Mouse (Mus musculus) midbrain, embryonic 11.5 days (tissue): ENCODE measurements around the gene Lst1. TPM values are rescaled to one million over a fixed set of nuclear protein-coding genes. Genes with fewer than 3 reads are reported as not detected.
"Not testable (repeated sequence)": the region's sequence is repeated elsewhere in the genome, so short reads cannot be mapped to it uniquely, and the experiment has no call there.

Experiments used
- ATAC-seq: fragments of 200-750 bp; cut with Nextera tagmentation; 2 replicates; pipeline ENCODE4 v1.8.0; 2017; ENCODE audit warnings: moderate TSS enrichment, moderate library complexity; ENCODE audit not compliant: low FRiP score
- DNase-seq: peaks from one replicate; pipeline ENCODE4 v3.0.0; 2015; ENCODE audit warnings: low spot score; ENCODE audit errors: missing footprints
- H3K27ac ChIP-seq: fragments of 300-500 bp; sonication (generic); 2 replicates; pipeline ENCODE4 v1.5.1; 2014; ENCODE audit warnings: low read depth, low read length
- H3K27me3 ChIP-seq: fragments of 300-500 bp; sonication (generic); 2 replicates; pipeline ENCODE4 v1.6.1; 2014; ENCODE audit warnings: mild to moderate bottlenecking, low read length, moderate library complexity, mixed read lengths; ENCODE audit not compliant: control insufficient read depth, insufficient read depth
- H3K36me3 ChIP-seq: fragments of 300-500 bp; sonication (generic); 2 replicates; pipeline ENCODE4 v1.6.1; 2014; ENCODE audit warnings: mild to moderate bottlenecking, low read length, moderate library complexity, mixed read lengths; ENCODE audit not compliant: control insufficient read depth, insufficient read depth
- H3K4me1 ChIP-seq: fragments of 300-500 bp; sonication (generic); 2 replicates; pipeline ENCODE4 v1.6.1; 2014; ENCODE audit warnings: low read length; ENCODE audit not compliant: control insufficient read depth, insufficient read depth
- H3K4me2 ChIP-seq: fragments of 300-500 bp; sonication (generic); 2 replicates; pipeline ENCODE4 v1.6.1; 2014; ENCODE audit warnings: mild to moderate bottlenecking, moderate library complexity
- H3K4me3 ChIP-seq: fragments of 300-500 bp; sonication (generic); 2 replicates; pipeline ENCODE4 v1.5.1; 2014; ENCODE audit warnings: low read depth, low read length
- H3K9ac ChIP-seq: fragments of 300-500 bp; sonication (generic); 2 replicates; pipeline ENCODE4 v1.6.1; 2014; ENCODE audit warnings: low read length
- H3K9me3 ChIP-seq: fragments of 300-500 bp; sonication (generic); 2 replicates; pipeline ENCODE4 v1.6.1; 2016; ENCODE audit warnings: low read length; ENCODE audit not compliant: control insufficient read depth
- WGBS: fragments of 180-500 bp; shearing (Covaris S2); extraction: QIAGEN DNeasy Blood & Tissue Kit; methylation state at CpG from one replicate; pipeline ENCODE4 v1.1.7; 2014; 5-methylcytosine and 5-hydroxymethylcytosine counted together
- polyA plus RNA-seq: library from polyadenylated mRNA; unstranded; fragments of >200 nt; fragmentation: Nextera tagmentation; extraction: Ambion mirVana; gene quantifications from 2 replicates; pipeline ENCODE4 v1.2.1, GENCODE M21; 2014

The Lst1 gene
- 7.8 and 10.2 TPM in 2 replicates for polyA plus RNA-seq

DNA sequence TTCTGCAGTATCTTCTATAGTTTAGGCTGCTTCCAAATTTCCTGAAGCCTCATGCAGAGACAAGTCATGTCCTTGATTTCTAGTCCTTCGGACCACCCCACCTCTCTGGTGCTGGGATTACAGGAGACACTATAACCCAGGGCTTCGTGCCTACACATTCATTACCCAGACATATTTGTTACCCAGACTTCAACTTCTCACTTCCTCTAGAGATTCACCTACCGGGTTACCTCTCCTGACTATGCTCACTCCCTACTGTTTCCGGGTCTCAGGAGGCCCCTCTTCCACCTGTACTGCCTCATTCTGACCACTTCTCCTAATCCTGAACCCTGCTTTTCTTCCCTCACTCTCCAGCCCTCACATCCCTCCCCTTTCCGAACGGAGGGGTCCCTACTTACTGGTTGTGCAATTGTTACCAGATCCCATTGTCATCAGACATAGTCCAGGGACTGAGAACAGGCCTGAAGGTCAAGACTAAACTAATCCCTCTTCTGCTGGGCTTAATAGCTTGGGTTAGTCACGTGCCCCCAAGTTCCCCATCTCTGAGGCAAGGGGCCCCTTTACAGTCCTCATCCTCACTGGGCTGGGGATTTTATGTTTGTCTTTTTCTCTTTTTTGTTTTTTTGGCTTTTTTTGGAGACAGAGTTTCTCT, at the start of gene Lst1:
Gene Lst1 (minus strand): TSS at position 481 of the 652 bp plus-strand sequence.
- WGBS = 68% methylated on average over 7 of the region's 7 CpGs
- Histone ChIP-seq H3K4me1 (peaks cover 6% of the 10 kb centered on the region; the same call in 1 of the 2 replicates), H3K9ac (no peak within 1 kb of the TSS), H3K36me3 (no peaks in the 10 kb centered on the region), H3K27ac (no peak within 1 kb of the TSS), H3K27me3 (no peaks in the 10 kb centered on the region), H3K4me2 (no peak within 1 kb of the TSS), H3K4me3 (no peak within 1 kb of the TSS), H3K9me3 (no peaks in the 10 kb centered on the region)
- ATAC-seq (no peak), DNase-seq (no peak)

DNA sequence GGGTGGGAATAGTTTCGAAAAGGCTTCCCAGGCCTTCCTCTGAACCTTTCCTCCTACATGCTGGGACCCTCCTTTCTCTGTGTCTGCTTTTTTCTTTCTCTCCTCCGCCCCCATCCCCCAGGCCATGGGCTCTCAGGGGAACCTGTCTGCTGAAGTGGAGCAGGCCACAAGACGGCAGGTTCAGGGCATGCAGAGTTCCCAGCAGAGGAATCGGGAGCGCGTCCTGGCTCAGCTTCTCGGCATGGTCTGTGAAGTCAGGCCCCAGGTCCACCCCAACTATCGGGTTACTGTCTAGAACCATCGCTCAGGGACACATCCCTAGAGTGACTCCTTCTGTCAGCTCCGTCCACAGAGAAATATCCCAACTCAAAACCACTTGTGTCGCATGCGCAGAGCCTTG, 49.3 kb upstream of the Lst1 start:
- 84% methylated on average over 12 of the region's 12 CpGs for WGBS
- Histone ChIP-seq H3K27ac (no peak overlapping the region), H3K4me3 (no peak overlapping the region), H3K4me1 (peaks cover 15% of the 10 kb centered on the region), H3K9me3 (no peaks in the 10 kb centered on the region), H3K27me3 (no peaks in the 10 kb centered on the region), H3K9ac (no peak overlapping the region), H3K4me2 (no peak overlapping the region), H3K36me3 (no peaks in the 10 kb centered on the region)
- DNase-seq (no peak), ATAC-seq (no peak)

DNA sequence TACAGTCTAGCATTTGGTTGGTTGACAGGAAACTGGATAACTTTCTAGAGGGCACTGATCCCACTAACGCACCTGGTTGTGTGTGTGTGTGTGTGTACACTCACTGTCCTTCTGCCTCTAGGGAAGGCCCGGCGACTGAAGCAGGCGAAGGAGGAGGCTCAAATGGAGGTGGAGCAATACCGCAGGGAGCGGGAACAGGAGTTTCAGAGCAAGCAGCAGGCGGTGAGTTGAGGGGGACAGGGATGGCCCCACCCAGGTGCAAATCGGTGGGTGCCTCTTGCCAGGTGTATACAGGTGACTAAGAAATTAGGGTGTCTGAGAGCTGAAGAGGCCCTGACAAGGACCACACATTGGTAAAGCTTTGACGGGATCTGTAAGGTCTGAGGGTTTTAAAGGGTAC, 48.8 kb upstream of the Lst1 start:
- Histone ChIP-seq H3K4me1 (peaks cover 15% of the 10 kb centered on the region), H3K4me2 (no peak overlapping the region; the same call in 1 of the 2 replicates)

DNA sequence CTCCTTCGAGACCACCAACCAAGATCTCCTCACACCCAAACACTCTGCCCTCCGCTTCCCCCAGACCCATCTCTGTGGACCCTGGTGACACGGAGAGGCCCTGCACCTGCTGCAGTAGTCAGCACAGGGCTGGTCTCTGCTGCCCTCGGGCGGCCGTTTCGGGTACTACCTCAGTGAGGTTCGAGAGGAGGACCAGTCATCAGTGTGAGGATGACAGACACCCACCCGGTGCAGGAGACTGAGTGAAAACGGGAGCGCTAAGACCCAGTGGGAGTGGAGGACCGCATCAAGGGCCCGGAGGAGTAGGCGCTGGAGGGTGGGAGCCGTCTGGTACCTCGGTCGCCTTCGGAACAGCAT, 48.1 kb upstream of the Lst1 start:
- no peaks in the 10 kb centered on the region for H3K27me3 ChIP-seq
- WGBS = 1% methylated on average over 18 of the region's 18 CpGs
- no peaks in the 10 kb centered on the region for H3K9me3 ChIP-seq
- peak overlapping the region; percentile 85 for H3K27ac ChIP-seq
- DNase-seq (peak; percentile 100), ATAC-seq (peak; percentile 80)
- H3K4me2 ChIP-seq = peak overlapping the region; percentile 75
- no peaks in the 10 kb centered on the region; the same call in 1 of the 2 replicates for H3K36me3 ChIP-seq
- peaks cover 18% of the 10 kb centered on the region for H3K4me1 ChIP-seq
- peak overlapping the region; percentile 61 for H3K4me3 ChIP-seq
- peak overlapping the region; percentile 91 for H3K9ac ChIP-seq

More for the DNA sequence above, 48.8 kb upstream of the Lst1 start:
- DNase-seq (no peak), ATAC-seq (no peak)
- H3K27me3 ChIP-seq = no peaks in the 10 kb centered on the region
- no peak overlapping the region for H3K27ac ChIP-seq
- no peaks in the 10 kb centered on the region for H3K9me3 ChIP-seq
- peak overlapping the region; percentile 61; the same call in 1 of the 2 replicates for H3K4me3 ChIP-seq
- WGBS = 73% methylated on average over 9 of the region's 9 CpGs
- no peaks in the 10 kb centered on the region for H3K36me3 ChIP-seq
- no peak overlapping the region for H3K9ac ChIP-seq

DNA sequence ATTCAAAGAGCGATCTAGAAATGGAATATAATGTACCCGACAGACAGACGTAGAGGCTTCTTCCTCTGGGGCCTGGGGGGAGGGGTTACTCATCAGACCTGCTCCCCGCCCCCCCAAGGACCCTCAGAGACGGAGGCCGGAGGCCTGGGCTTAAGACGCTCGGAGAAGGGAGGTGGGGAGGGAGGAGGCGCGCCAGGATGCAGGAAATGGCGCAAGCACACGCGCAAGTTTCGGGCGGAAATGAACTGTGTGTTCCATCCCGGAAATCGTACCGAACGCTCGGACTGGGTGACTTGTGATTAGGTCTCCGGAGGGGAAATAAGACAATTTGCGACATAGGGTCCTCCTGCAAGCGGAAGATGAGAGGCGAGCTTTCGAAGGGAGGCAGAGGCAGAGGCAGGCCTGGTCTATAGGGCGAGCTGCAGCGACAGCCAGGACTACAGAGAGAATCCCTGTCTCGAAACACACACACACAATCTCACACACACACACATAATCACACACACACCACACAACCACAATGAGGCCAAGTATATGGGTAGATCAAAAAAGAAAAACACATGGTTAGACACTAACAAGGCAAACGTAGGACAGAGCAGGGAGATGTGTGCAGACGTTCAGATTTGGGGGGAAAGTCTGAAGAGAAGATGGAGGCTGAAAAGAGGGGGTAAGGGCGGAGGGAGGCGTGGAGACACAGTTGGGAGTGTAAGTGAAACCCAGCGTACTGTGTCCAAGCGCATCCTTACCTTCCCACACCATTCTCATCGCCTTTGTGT, 47.6 kb upstream of the Lst1 start, which contains the start of gene Nfkbil1:
Gene Nfkbil1 (minus strand): TSS at position 179 of the 776 bp plus-strand sequence.
- peak within 1 kb of the TSS; percentile 61 for H3K4me3 ChIP-seq
- peak; percentile 76 for ATAC-seq
- peak within 1 kb of the TSS; percentile 75 for H3K4me2 ChIP-seq
- H3K4me1 ChIP-seq = peaks cover 17% of the 10 kb centered on the region
- peak; percentile 98 for DNase-seq
- H3K9me3 ChIP-seq = no peaks in the 10 kb centered on the region
- H3K27me3 ChIP-seq = no peaks in the 10 kb centered on the region
- H3K9ac ChIP-seq = peak within 1 kb of the TSS; percentile 91
- peaks cover 4% of the 10 kb centered on the region; the same call in 1 of the 2 replicates for H3K36me3 ChIP-seq
- peak within 1 kb of the TSS; percentile 85 for H3K27ac ChIP-seq
- under 1% methylated on average over 35 of the region's 35 CpGs for WGBS

DNA sequence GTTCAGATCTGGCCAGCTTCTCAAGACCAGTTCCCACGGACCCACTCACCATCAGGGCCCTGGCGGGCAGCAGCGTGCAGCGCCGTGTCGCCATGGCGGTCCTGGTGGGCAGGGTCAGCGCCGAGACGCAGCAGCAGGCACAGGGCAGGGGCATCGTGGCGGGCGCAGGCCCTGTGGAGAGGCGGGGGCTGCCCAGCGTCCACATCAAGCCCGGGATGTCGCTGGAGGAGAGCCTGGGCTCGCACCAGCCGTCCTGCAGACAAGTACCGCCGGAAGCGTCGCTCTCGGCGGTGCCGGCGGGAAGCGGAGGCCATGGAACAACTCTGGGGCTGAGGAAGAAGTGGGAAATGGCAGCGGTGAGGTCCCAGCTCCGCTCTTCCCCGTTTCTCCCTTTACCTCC, 46.7 kb upstream of the Lst1 start:
- Histone ChIP-seq H3K9ac (peak overlapping the region; percentile 91), H3K4me3 (peak overlapping the region; percentile 61), H3K4me2 (peak overlapping the region; percentile 75), H3K4me1 (peaks cover 9% of the 10 kb centered on the region; the same call in 1 of the 2 replicates), H3K27me3 (no peaks in the 10 kb centered on the region), H3K27ac (peak overlapping the region; percentile 85), H3K9me3 (no peaks in the 10 kb centered on the region), H3K36me3 (peaks cover 6% of the 10 kb centered on the region; the same call in 1 of the 2 replicates)
- DNase-seq (peak; percentile 94), ATAC-seq (peak; percentile 5; the same call in 1 of the 2 replicates)
- WGBS = 10% methylated on average over 31 of the region's 31 CpGs

DNA sequence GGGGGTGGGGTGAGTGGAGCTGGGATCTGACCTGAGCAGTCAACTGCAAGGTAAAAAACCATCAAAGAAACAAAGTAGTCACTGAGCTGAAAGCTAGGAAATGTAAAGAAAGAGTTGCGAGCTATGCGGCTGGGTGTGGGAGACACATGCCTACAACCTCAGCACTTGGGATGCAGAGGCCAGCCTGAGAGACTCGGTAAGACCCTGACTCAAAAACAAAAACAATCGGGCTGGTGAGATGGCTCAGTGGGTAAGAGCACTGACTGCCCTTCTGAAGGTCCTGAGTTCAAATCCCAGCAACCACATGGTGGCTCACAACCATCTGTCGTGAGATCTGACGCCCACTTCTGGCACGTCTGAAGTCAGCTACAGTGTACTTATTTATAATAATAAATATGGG, 45.9 kb upstream of the Lst1 start:
- not testable (repeated sequence) for H3K4me2 ChIP-seq, H3K9me3 ChIP-seq, H3K27ac ChIP-seq, H3K4me1 ChIP-seq, H3K4me3 ChIP-seq, H3K36me3 ChIP-seq, H3K9ac ChIP-seq, H3K27me3 ChIP-seq, DNase-seq, ATAC-seq
- WGBS = 90% methylated on average over 7 of the region's 7 CpGs

DNA sequence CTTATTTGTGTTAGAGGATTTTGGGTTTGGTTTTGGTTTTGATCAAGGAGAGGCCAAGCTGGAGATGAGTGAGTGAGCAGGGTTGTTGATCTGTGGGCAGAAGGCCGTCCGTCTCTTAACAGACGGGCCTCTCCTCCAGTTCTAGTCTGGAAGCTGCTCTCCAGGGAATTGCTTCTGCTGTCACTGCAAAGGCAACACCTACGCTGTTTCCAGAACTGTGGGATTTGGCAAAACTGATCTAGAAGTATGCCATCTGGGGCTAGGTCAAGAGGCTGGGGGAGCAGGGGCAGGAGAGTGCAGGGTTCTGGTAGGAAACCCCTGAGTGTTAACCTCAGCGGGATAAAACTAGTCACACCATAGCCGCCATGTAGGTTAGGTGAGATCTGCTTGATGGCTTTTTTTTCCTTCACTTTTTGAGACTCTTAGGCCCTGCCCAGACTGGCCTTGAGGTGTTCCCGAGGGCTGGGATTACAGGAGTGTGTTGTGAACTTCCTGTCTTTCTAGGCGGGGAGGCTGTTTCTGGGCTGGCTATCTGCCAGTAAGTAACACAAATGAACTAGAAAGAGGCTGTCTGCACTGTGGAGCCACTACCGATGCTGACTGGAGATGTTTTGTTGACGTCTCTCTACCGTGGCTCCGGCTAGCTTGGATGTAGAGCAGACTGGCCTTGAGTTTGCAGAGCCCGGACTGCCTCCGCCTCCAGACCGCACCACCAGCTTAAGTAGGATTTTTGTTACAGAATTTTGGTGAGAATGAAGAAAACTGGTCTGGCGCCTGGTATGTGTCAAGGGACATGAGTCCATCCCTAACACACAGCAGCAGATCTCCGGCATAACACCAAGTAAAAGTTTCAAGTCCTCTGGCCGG, 45.1 kb upstream of the Lst1 start, which contains the start of gene Atp6v1g2:
Gene Atp6v1g2 (plus strand): TSS at position 547 of the 867 bp plus-strand sequence.
- H3K36me3 ChIP-seq = peaks cover 6% of the 10 kb centered on the region
- H3K4me1 ChIP-seq = peaks cover 9% of the 10 kb centered on the region; the same call in 1 of the 2 replicates
- H3K9me3 ChIP-seq = no peaks in the 10 kb centered on the region
- no peak for ATAC-seq
- no peaks in the 10 kb centered on the region for H3K27me3 ChIP-seq
- WGBS = 91% methylated on average over 18 of the region's 18 CpGs
- no peak for DNase-seq
- peak within 1 kb of the TSS; percentile 75 for H3K4me2 ChIP-seq
- no peak within 1 kb of the TSS for H3K27ac ChIP-seq
- H3K9ac ChIP-seq = peak within 1 kb of the TSS; percentile 91; the same call in 1 of the 2 replicates
- H3K4me3 ChIP-seq = peak within 1 kb of the TSS; percentile 61; the same call in 1 of the 2 replicates
